Mouse (Mus musculus) right cerebral cortex, adult 18-20 months (tissue): ENCODE measurements at regions not wholly inside any gene's neighbourhood (a gene's known extent, or its start where the extent isn't known, plus 50 kb on each side); places are given as distances from the start of the nearest gene placed in this dataset.

Experiments
- DNase-seq: peaks from one replicate; pipeline ENCODE4 v3.0.0; 2022; ENCODE audit warnings: mixed read lengths

DNA sequence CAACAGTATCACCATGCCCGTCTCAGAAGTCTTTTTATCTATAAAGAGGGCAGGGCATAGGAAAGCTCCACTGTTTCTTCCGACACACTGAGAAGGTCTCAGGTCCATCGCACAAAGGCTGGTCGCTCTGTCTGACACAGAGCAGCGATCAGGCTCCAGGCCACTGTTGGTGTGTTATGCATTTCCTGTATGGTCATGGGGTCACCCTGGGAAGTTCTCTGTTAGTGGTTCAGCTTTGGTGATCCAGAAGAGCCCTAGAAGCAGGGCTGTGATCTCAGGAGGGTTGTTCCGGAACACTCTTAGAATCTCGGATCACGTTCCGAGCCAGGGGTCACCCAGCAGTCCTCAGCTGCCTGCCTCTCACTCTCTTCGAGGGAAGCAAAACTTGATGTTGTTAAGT, 150.7 kb downstream of the Qrsl1 start:
- no peak for DNase-seq

DNA sequence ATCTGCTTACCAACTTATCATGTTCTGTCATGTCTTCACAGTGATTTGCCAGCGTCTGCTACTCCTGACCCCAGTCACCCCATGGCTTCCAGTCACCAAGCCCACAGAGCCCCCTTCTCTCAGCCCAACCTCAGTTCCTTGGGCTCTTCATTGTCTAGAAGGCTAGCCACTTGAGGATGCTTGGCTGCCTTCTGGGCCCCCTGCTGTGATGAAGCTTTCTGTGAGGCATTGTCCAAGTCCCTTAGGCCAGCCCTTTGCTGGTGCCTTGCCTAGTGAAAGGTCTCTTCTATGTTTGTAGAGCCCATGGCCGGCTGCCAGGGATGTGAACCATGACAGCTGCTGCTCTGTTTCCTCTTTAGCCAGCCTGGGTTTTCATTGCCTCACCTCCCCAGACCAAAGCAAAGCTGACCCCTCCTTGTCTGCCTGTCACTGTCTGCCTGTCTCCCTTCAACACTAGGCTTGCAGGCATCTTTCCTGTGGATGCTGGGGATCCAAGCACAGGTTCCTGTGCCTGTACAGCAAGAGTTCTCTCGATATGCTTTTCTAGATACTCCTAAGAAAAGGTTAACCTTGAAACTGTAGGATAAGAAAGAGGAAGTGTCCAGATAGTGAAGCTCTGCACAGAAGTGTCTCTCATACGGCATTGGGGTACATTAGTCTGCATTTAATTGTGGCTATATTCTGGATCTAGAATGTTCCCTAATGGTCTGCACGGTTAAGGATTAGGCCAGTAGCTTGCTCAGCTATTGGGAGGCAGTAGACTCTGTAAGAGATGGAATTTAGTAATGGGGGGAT, 149.5 kb downstream of the Qrsl1 start:
- no peak for DNase-seq

- DNase-seq, result no peak
Measured at GRCm38 (mm10) chr10:43756881-43757565, 144.5 kb downstream of the Qrsl1 start.

GRCm38 (mm10) chr10:43758124-43759025, 143.2 kb downstream of the Qrsl1 start:
- DNase-seq, result no peak

DNA sequence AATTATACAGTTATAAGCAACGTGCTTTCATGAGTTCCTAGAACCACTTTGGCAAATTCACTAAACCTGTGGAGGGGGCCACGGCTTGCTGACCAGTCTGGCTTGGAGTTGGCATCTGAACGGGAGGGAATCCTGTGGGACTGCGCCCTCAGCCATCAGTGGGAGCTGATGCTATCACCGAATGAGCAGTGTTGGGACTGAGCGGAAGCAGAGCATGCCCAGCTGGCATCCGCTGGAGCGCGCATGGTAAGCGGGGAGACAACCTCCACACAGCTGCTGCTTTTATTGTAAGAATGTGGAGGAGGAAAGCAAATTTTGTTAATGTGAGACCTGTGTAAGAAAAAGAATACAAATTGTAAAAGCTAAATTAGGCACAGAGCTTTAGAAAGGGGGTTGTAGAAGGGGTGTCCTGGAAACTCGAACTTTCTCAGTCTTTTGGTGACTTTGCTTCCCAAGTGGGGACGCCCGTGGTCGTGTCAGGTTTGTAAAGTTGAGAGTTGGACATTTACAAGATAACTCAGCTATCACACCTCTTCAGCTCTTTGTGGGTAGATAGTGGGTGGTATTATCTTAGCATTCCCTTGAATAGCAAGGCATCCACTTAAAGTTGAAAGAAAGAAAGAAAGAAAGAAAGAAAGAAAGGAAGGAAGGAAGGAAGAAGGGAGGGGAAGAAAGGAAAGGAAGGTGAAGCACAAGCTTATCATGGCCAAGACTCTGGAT, 142.2 kb downstream of the Qrsl1 start:
- peak; percentile 40 for DNase-seq

GRCm38 (mm10) chr10:43759906-43760281, 141.7 kb downstream of the Qrsl1 start:
- DNase-seq, result no peak

DNA sequence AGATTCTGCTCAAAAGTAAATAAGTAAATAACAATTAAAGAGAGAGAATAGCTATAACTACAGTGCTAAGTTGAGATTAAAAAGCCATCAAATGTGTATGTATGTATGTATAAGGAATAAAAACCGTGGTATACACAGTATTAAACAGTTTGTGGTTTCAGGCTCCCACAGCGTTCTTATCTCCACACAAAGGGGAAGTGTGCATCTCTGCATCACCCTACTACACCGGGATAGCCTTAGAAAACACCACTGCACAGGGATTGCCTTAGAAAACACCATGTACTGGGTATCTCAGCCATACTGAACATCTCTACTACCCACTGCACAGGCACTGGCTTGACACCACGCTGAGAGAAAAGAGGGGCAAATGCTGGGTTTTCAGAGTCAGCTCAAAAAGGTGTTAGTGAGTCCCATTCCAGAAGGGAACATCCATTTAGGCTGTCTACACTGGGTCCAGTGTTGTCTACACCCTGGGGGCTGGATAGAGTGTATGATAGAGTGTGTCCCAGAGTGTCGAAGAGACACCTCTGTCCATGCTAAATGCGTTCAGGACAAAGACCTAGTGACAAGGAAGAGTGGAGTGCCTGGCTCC, 139.5 kb downstream of the Qrsl1 start:
- DNase-seq, result no peak

DNA sequence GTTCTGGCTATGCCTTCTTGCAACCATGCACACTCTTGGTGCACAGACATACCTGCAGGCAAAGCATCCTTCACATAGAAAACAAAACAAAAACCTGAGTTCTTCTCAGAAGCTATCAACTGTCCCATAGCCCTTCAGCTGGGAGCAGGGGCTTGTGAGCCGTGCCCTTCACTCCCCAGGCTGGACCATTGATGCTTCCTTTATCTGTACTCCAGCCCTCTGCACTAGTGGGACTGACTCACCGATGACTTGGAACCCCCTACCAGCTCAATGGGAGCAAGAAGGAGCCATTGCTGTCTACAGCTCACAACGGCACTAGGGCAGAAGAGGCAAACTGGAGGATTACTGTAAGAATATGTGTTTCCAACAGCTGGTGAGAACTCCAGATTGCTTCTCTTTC, 137.0 kb downstream of the Qrsl1 start:
- DNase-seq, result no peak

- no peak for DNase-seq
Measured at GRCm38 (mm10) chr10:43765275-43765674, 136.3 kb downstream of the Qrsl1 start.

- DNase-seq, result no peak
Measured at GRCm38 (mm10) chr10:43765829-43766486, 135.6 kb downstream of the Qrsl1 start.

DNA sequence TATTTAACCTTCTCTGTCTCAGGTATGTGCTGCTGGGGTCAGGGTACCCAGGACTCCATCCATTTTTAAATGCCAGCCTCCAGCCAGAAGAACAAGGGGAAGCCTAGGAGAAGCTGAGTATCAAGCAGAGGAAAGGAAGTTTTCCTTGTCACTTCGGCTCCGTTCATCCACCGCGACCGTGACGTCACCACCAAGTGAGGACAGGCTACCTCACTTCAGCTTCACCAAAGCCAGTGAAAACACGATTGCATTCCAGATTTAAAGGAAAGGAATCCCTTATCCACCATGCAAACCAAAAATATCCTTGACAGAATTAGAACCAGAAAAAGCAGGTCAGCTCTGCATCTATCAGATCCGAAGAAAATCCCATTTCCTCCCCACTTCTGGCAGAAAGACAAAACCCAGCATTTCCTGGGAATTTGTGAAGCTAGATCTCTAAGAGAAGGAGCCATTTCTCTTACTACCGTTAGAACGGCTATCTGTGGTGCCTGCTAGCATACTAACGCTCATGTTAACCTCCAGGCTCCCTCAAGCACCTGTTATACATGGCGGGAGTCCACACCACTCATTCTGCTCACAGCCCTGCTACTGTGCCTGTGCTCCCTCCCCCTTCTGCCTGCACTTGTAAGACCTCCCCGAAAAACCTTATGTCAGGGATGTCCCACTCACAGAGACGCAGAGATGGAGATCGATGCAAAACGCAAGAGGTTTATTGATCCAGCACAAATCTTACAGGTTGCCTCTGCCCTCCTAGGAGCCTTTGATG, 133.4 kb downstream of the Qrsl1 start:
- no peak for DNase-seq

DNA sequence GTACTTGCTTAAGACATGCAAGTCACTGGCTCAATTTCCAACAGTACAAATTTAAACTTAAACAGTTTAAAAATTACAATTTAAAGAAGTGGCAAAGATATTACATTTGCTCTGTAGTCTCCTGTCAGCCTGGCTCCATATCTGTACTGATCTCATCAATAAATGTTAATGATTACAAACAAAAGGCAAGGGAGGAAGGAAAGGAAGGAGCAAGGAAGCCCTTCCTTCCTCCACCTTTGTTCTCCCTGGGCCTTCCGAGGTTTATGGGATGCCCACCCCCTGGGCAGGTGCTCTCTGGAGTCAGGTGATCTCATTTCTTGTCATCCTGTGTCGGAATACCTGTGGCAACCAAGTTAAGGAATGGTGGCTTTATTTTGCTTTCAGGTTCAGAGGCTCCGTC, 132.5 kb downstream of the Qrsl1 start:
- DNase-seq, result no peak

GRCm38 (mm10) chr10:43775807-43776206, 125.7 kb downstream of the Qrsl1 start:
- DNase-seq, result no peak

- DNase-seq, result peak; percentile 62
Measured at GRCm38 (mm10) chr10:43777612-43778600, 123.6 kb downstream of the Qrsl1 start.

DNA sequence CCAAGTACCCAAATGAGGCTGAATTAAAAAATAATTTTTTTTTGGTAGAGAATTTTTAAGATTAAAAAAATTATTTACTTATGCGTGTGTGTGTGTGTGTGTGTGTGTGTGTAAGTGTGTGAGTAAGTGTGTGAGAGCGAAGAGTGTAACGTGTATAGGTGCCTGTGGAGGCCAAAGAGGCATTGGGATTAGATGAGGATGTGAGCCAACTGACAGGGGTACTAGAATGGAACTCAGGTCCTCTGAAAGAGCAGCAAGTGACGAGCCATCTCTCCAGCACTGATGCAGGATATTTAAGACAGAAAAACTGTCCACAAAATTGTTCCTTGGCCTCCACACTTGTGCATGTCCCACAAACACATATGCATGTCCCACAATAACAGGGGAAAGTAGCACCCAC, 121.0 kb downstream of the Qrsl1 start:
- no peak for DNase-seq

DNA sequence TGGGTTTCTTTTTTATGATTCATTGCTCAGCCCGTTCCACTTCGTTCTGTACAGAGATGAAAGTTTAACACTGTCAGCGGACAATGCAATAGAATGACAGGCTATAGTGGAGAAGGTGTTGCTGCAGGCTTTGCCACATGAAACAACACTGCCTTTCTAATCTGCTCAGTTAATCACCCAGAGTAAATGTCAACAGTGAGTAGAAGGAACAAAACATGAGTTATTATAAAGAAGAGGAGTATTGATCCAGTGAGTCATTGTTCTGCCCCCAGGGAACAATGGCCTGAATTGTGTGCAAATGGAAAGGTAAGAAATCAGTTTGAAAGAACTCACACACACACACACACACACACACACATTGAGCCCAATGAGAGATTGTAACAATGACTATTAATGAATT, 118.2 kb downstream of the Qrsl1 start:
- no peak for DNase-seq

DNA sequence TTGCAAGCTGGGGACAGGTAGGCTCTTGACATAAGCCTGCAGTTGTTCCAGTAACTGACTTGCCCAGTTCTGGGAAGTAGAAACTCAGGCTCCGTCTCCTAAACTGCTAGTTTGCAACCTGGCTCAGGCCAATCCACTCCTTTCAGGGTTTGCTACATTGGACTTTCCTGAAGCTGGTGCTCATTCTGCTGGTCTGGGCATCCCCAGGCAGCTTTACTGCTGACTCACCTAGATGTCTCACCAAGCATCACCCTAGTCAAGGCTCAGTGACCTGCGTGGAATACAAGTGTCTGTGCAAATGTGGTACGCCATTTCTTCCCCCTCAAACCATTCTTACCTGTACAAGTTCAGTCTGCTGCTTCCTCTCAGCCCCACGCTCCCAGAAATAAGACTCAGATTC, 110.8 kb downstream of the Qrsl1 start:
- no peak for DNase-seq

DNA sequence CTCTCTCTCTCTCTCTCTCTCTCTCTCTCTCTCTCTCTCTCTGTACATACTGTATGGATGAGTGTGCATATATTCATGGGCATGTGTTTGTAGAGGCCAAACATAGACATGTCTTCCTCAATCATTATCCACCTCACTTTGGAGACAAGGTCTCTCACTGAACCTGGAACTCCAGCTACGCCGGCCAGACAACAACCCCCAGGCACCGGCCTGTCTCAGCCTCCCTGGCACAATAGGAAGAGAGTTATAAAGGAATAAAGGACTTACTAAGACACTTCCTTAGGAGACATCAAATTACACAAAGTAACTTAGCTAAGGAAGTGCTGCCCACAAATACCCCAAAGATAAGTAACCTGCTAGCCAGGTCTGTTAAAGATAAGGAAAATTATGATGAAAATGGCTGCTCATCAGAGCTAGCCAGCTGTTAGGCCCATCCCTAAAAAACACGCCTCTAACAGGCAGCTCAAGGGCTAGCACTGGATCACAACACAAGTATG, 110.0 kb downstream of the Qrsl1 start:
- DNase-seq, result no peak

GRCm38 (mm10) chr10:43792618-43793017, 108.9 kb downstream of the Qrsl1 start:
- DNase-seq, result no peak

- DNase-seq, result no peak
Measured at GRCm38 (mm10) chr10:43794587-43794986, 107.0 kb downstream of the Qrsl1 start.
